Mouse (Mus musculus) lung, embryonic 14.5 days (tissue): ENCODE results near the gene Kcnc1. TPM values are rescaled to one million over a fixed set of nuclear protein-coding genes. Genes with fewer than 3 reads are reported as not detected.
A peak's percentile ranks its signal among the peaks of the same experiment; 100 is the strongest.

Source experiments
- ATAC-seq: fragments of 200-750 bp; cut with Nextera tagmentation; 2 replicates; pipeline ENCODE4 v1.8.0; 2017; ENCODE audit warnings: mild to moderate bottlenecking, moderate TSS enrichment, moderate library complexity; ENCODE audit not compliant: insufficient read depth
- DNase-seq: peaks from one replicate; pipeline ENCODE4 v3.0.0-alpha.2; 2015
- H3K27ac ChIP-seq: fragments of 300-500 bp; sonication (generic); 2 replicates; pipeline ENCODE4 v1.5.1; 2014; ENCODE audit warnings: low read depth, mild to moderate bottlenecking, moderate library complexity
- H3K27me3 ChIP-seq: fragments of 300-500 bp; sonication (generic); 2 replicates; pipeline ENCODE4 v1.6.1; 2014; ENCODE audit warnings: low read length, control low read depth; ENCODE audit not compliant: insufficient read depth
- H3K36me3 ChIP-seq: fragments of 300-500 bp; sonication (generic); 2 replicates; pipeline ENCODE4 v1.6.1; 2014; ENCODE audit warnings: control low read depth; ENCODE audit not compliant: insufficient read depth
- H3K4me1 ChIP-seq: fragments of 300-500 bp; sonication (generic); 2 replicates; pipeline ENCODE4 v1.6.1; 2014; ENCODE audit warnings: antibody characterized with exemption, control low read depth; ENCODE audit not compliant: insufficient read depth
- H3K4me2 ChIP-seq: fragments of 300-500 bp; sonication (generic); 2 replicates; pipeline ENCODE4 v1.6.1; 2014; ENCODE audit warnings: mild to moderate bottlenecking
- H3K4me3 ChIP-seq: fragments of 300-500 bp; sonication (generic); 2 replicates; pipeline ENCODE4 v1.5.1; 2014; ENCODE audit warnings: low read depth, low read length
- H3K9ac ChIP-seq: fragments of 300-500 bp; sonication (generic); 2 replicates; pipeline ENCODE4 v1.6.1; 2014
- H3K9me3 ChIP-seq: fragments of 300-500 bp; sonication (generic); 2 replicates; pipeline ENCODE4 v1.6.1; 2016; ENCODE audit warnings: low read depth, low read length, control low read depth
- CTCF ChIP-seq: IDR thresholded peaks from 2 replicates; pipeline ENCODE4 v1.5.1; 2016; ENCODE audit warnings: antibody characterized with exemption, low read depth
- WGBS: fragments of 180-500 bp; shearing (Covaris S2); extraction: QIAGEN DNeasy Blood & Tissue Kit; methylation state at CpG from one replicate; pipeline ENCODE4 v1.1.7; 2014; 5-methylcytosine and 5-hydroxymethylcytosine counted together
- polyA plus RNA-seq: library from polyadenylated mRNA; unstranded; fragments of >200 nt; fragmentation: Nextera tagmentation; extraction: Ambion mirVana; gene quantifications from 2 replicates; pipeline ENCODE4 v1.2.1, GENCODE M21; 2014

Gene Kcnc1
- polyA plus RNA-seq, 1 experiment from 2014 or later, result 0.22 TPM

DNA sequence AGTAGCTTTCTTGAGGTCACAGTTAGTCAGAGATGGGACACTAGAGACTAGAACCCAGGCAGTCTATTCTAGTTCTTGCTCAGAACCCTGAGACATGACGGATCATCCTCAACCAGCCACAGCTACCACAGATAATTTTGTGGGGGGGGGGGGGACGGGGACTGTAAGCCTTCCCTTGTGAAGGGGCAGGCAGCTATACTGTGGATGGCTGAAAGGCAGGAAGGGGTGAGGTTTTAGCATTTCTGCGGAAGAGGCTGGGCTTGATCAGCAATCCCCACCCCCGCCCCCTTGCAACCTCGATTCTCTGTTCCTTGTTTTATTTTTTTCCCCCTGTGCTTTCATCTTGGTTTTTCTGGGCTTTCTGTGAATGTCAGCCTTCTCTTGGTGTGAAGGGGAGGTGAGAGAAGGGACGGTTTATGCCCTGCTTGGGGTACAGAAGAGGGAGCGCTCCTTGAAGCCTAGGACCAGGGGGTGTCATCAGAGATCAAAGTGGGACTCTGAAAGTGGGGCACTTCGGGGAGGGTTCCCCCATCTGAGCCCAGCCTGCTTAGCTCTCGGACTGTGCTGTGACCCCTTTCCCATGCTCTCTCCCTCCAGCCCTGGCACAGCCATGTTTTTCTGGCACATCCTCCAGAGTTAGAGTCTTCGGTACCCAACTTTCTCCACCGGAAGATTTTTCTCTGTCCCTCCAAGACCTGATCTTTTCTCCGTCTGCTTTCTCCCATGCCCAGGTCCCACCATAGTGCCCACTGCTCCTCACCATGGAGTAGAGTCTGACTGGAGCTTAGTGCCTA is 2.4 kb upstream of the Kcnc1 start:
- H3K9me3 ChIP-seq, result no peaks in the 10 kb centered on the region
- H3K9ac ChIP-seq, result no peak overlapping the region
- no peak for ATAC-seq
- no peak for TF ChIP-seq CTCF
- H3K27ac ChIP-seq, result no peak overlapping the region
- H3K4me1 ChIP-seq, result peaks cover 6% of the 10 kb centered on the region; the same call in 1 of the 2 replicates
- WGBS, result 30% methylated on average over 12 of the region's 12 CpGs
- no peak overlapping the region for H3K4me2 ChIP-seq
- no peak overlapping the region for H3K4me3 ChIP-seq
- DNase-seq, result no peak
- no peaks in the 10 kb centered on the region for H3K36me3 ChIP-seq
- peaks cover 51% of the 10 kb centered on the region for H3K27me3 ChIP-seq

DNA sequence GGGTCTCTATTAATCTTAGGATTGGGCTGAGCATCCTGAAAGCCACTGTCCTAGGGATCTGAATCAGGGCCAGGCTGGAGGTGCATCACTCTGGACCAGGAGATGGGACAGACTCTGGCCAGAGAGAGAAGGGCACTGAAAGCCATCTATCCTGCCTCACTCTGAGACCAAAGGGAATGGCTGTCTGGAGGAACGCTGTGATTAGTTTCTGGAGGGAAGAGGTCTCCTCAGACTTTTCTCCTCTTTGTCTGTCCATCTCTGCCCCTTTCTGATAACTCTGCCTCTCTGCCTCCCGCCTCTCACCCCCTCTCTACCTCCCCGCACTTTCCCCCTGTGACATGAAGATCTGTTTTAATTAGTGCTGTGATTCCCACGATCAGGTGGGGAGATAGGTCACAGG is 1.4 kb upstream of the Kcnc1 start:
- Histone ChIP-seq H3K4me2 (no peak overlapping the region), H3K4me3 (no peak overlapping the region), H3K4me1 (peaks cover 6% of the 10 kb centered on the region; the same call in 1 of the 2 replicates), H3K9ac (no peak overlapping the region), H3K27ac (no peak overlapping the region), H3K36me3 (no peaks in the 10 kb centered on the region), H3K9me3 (no peaks in the 10 kb centered on the region), H3K27me3 (peaks cover 61% of the 10 kb centered on the region)
- no peak for TF ChIP-seq CTCF
- DNase-seq, result no peak
- 57% methylated on average over 4 of the region's 4 CpGs for WGBS
- ATAC-seq, result no peak

DNA sequence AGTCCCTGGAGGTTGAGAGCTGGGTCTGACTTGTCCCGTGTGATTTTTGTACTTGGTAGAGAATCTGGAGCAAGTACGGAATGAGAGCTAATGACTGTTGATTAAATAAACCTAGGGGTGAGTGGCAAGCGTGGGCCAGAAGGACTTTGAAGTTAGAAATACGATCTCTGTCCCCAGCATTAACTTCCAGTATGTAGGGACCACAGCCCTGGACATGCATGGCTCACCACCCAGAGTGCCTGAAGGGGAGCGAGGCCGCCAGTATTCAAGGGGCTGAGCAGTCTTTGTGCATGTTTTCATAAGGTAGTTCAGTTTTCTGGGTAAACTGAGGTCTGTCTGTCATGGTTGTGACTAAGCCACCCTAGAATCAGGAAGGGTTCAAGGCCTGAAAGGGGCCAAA is 726 bp upstream of the Kcnc1 start:
- H3K4me3 ChIP-seq, result 0 out of 2 replicates have a peak overlapping the region, but pooled peaks have one; percentile 40
- no peaks in the 10 kb centered on the region for H3K9me3 ChIP-seq
- WGBS, result 25% methylated on average over 6 of the region's 6 CpGs
- no peak for ATAC-seq
- H3K36me3 ChIP-seq, result no peaks in the 10 kb centered on the region
- H3K27ac ChIP-seq, result no peak overlapping the region
- no peak overlapping the region for H3K9ac ChIP-seq
- H3K27me3 ChIP-seq, result peaks cover 61% of the 10 kb centered on the region
- peaks cover 6% of the 10 kb centered on the region; the same call in 1 of the 2 replicates for H3K4me1 ChIP-seq
- peak overlapping the region; percentile 82 for H3K4me2 ChIP-seq
- no peak for DNase-seq
- no peak for TF ChIP-seq CTCF

DNA sequence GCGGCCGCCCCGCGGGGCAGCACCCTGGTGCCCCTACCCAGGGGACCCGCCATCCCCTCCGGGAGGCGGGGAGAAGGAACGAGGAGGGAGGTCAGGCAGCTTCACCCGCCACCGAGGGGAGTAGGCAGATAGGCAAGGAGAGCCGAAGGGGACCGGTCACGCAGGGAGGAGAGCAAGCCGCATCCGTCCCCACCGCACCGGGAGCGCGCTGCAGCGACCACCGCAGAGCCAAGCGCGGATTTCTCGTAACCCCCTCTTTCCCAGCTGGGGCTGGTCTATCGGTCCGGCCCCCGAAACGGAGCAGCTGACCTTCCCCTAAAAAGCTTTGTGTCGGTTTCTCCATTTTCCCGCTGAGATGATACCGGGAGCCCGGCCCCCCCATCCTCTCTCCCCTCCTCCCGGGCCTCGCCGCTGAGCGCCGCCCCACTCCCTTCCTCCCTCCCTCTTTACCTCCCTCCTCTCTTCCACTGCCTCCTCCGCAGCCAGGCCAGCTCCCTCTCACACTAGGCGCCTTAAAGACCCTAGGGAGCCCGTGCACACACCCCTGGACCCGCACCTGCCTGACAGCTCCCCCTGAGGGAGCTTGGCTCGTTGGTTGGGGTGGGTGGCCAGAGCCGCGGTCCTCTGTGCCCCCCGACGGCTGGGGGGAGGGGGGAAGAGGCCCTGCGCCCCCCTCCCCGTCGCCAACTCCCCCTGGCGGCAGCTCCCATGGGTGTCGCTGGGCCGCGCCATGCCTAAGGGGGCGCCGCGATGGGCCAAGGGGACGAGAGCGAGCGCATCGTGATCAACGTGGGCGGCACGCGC is 833 bp downstream of the Kcnc1 start:
- Histone ChIP-seq H3K9ac (no peak overlapping the region), H3K4me2 (peak overlapping the region; percentile 82), H3K36me3 (no peaks in the 10 kb centered on the region), H3K27me3 (peaks cover 61% of the 10 kb centered on the region), H3K4me1 (peaks cover 6% of the 10 kb centered on the region; the same call in 1 of the 2 replicates), H3K9me3 (no peaks in the 10 kb centered on the region), H3K4me3 (peak overlapping the region; percentile 40), H3K27ac (no peak overlapping the region)
- ATAC-seq (no peak; the same call in 1 of the 2 replicates), DNase-seq (no peak)
- peak; percentile 21; the same call in 1 of the 2 replicates for TF ChIP-seq CTCF
- 2% methylated on average over 57 of the region's 64 CpGs for WGBS

DNA sequence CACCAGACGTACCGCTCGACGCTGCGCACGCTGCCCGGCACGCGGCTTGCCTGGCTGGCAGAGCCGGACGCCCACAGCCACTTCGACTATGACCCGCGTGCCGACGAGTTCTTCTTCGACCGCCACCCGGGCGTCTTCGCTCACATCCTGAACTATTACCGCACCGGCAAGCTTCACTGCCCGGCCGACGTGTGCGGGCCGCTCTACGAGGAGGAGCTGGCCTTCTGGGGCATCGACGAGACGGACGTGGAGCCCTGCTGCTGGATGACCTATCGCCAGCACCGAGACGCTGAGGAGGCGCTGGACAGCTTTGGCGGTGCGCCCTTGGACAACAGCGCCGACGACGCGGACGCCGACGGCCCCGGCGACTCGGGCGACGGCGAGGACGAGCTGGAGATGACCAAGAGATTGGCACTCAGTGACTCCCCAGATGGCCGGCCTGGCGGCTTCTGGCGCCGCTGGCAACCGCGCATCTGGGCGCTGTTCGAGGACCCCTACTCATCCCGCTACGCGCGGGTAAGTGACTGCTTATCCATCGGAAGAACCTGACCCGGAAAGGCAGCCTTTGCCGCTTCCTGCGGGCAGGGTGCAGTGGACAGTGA is 1.5 kb downstream of the Kcnc1 start:
- TF ChIP-seq CTCF, result no peak
- WGBS, result 10% methylated on average over 70 of the region's 70 CpGs
- Histone ChIP-seq H3K36me3 (no peaks in the 10 kb centered on the region), H3K9me3 (no peaks in the 10 kb centered on the region), H3K4me1 (peaks cover 6% of the 10 kb centered on the region; the same call in 1 of the 2 replicates), H3K9ac (no peak overlapping the region), H3K27ac (no peak overlapping the region), H3K27me3 (peaks cover 61% of the 10 kb centered on the region), H3K4me2 (no peak overlapping the region; the same call in 1 of the 2 replicates), H3K4me3 (no peak overlapping the region; the same call in 1 of the 2 replicates)
- no peak for DNase-seq
- no peak for ATAC-seq

DNA sequence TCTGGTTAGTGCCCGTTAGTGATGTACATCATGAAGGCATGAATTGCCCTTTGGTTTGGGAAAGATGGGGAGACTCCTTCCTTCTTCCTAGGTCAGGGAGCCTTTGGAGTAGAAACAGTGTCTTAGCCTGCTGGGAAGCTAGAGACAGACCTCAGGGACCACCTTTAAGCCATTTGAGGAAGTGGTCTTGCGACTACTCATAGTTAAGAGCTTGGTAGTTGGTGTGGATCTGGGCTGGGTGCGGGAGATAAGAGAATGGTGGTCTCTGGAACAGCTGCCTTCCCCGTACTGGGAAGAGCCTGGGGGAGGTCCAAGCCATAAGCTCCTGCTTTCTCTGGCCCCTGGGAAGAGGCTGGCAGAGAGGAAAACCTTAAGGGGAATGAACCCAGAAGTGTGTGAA is 2.3 kb downstream of the Kcnc1 start:
- Histone ChIP-seq H3K36me3 (no peaks in the 10 kb centered on the region), H3K27me3 (peaks cover 61% of the 10 kb centered on the region), H3K4me3 (no peak overlapping the region), H3K27ac (no peak overlapping the region), H3K9ac (no peak overlapping the region), H3K4me2 (no peak overlapping the region), H3K9me3 (no peaks in the 10 kb centered on the region), H3K4me1 (peaks cover 6% of the 10 kb centered on the region; the same call in 1 of the 2 replicates)
- 52% methylated on average over 4 of the region's 4 CpGs for WGBS
- no peak for TF ChIP-seq CTCF
- ATAC-seq (no peak), DNase-seq (no peak)

DNA sequence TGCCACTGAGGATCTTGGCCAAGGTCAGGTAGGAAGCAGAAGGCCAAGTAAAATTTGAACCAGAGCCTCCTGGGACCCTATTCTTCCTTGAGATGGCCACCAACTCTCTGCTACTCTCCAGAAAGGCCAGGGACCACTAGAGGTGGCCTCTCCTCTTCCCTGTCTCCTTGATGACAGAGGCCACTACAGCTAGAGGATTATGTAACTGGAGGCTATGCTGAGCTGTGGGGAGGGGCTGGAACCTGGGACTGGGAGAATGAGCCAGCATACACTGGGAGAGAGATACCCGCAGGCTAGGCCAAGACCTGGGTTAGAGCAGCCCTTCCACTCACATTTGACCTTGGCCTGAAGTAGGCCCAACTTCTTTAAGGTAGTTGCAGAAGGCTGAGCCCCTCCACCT is 3.4 kb downstream of the Kcnc1 start:
- Histone ChIP-seq H3K27ac (no peak overlapping the region), H3K4me2 (no peak overlapping the region), H3K36me3 (no peaks in the 10 kb centered on the region), H3K9ac (no peak overlapping the region), H3K9me3 (no peaks in the 10 kb centered on the region), H3K27me3 (peaks cover 53% of the 10 kb centered on the region), H3K4me1 (peaks cover 6% of the 10 kb centered on the region; the same call in 1 of the 2 replicates), H3K4me3 (no peak overlapping the region)
- 65% methylated on average over 1 of the region's 1 CpGs for WGBS
- ATAC-seq (no peak), DNase-seq (no peak)
- TF ChIP-seq CTCF, result no peak
